Mouse (Mus musculus) layer of hippocampus, adult 2 months (tissue): ENCODE measurements around the gene Taok1. TPM values are rescaled to one million over a fixed set of nuclear protein-coding genes. Genes with fewer than 3 reads are reported as not detected.

Experiments
- DNase-seq, 2 experiments: peaks; one replicate each; pipeline ENCODE4 v3.0.0; 2022; ENCODE audit warnings: low spot score in 2 of 2
- H3K27ac ChIP-seq: fragments of 200-600 bp; 2 replicates; pipeline ENCODE4 v1.8.1; 2022
- H3K4me3 ChIP-seq: fragments of 200-600 bp; 2 replicates; pipeline ENCODE4 v1.8.1; 2022; ENCODE audit warnings: mild to moderate bottlenecking
- CTCF ChIP-seq: fragments of 200-600 bp; conservative IDR thresholded peaks from 2 replicates; pipeline ENCODE4 v1.8.1; 2022; ENCODE audit warnings: antibody characterized with exemption, mild to moderate bottlenecking, moderate library complexity
- total RNA-seq, 2 experiments: library from RNA; stranded (reverse); gene quantifications; 2 replicates each; pipeline ENCODE4 v1.2.3; 2021

Gene Taok1
- total RNA-seq, 2 experiments from 2014 or later = 112 to 114 TPM

GRCm38 (mm10) chr11:77491502-77492291 lies 115.9 kb downstream of the Taok1 start:
- no peak for TF ChIP-seq CTCF
- no peak for DNase-seq
- peak overlapping the region; percentile 77 for H3K4me3 ChIP-seq
- H3K27ac ChIP-seq = peak overlapping the region; percentile 95

GRCm38 (mm10) chr11:77491123-77491501 lies 116.5 kb downstream of the Taok1 start:
- Histone ChIP-seq H3K27ac (peak overlapping the region; percentile 95), H3K4me3 (peak overlapping the region; percentile 77)
- peak; percentile 98; the same call in 1 of the 2 replicates for TF ChIP-seq CTCF
- DNase-seq = peak; percentile 90 to 95

GRCm38 (mm10) chr11:77490451-77490850 lies 117.2 kb downstream of the Taok1 start:
- peak overlapping the region; percentile 95 for H3K27ac ChIP-seq
- peak overlapping the region; percentile 77 for H3K4me3 ChIP-seq
- no peak for DNase-seq

GRCm38 (mm10) chr11:77489591-77490235 lies 117.9 kb downstream of the Taok1 start, which contains the start of gene Ankrd13b:
Gene Ankrd13b, minus strand, starts transcription at chr11:77489678.
- DNase-seq = peak; percentile 71 to 83
- Histone ChIP-seq H3K27ac (peak within 1 kb of the TSS; percentile 95), H3K4me3 (peak within 1 kb of the TSS; percentile 65)
- no peak for TF ChIP-seq CTCF

More at GRCm38 (mm10) chr11:77490451-77490850, 117.2 kb downstream of the Taok1 start:
- TF ChIP-seq CTCF = no peak

GRCm38 (mm10) chr11:77488771-77489581 lies 118.6 kb downstream of the Taok1 start:
- no peak for TF ChIP-seq CTCF

GRCm38 (mm10) chr11:77486798-77487197 lies 120.8 kb downstream of the Taok1 start:
- H3K4me3 ChIP-seq = peak overlapping the region; percentile 65
- DNase-seq = peak; percentile 51 to 71
- TF ChIP-seq CTCF = peak; percentile 56
- peak overlapping the region; percentile 87 for H3K27ac ChIP-seq

More at GRCm38 (mm10) chr11:77488771-77489581, 118.6 kb downstream of the Taok1 start:
- H3K4me3 ChIP-seq = peak overlapping the region; percentile 65
- peak overlapping the region; percentile 87 for H3K27ac ChIP-seq
- DNase-seq = no peak

- Histone ChIP-seq H3K4me3 (peak overlapping the region; percentile 15; the same call in 1 of the 2 replicates), H3K27ac (peak overlapping the region; percentile 87)
- no peak for DNase-seq
- no peak for TF ChIP-seq CTCF
These were observed 122.4 kb downstream of the Taok1 start for GRCm38 (mm10) chr11:77485229-77485628.

GRCm38 (mm10) chr11:77483510-77484255 lies 123.9 kb downstream of the Taok1 start:
- H3K4me3 ChIP-seq = no peak overlapping the region
- TF ChIP-seq CTCF = no peak
- H3K27ac ChIP-seq = peak overlapping the region; percentile 36; the same call in 1 of the 2 replicates
- DNase-seq = no peak

- no peak for TF ChIP-seq CTCF
- Histone ChIP-seq H3K4me3 (no peak overlapping the region), H3K27ac (peak overlapping the region; percentile 36; the same call in 1 of the 2 replicates)
- DNase-seq = no peak
These were observed 124.6 kb downstream of the Taok1 start for GRCm38 (mm10) chr11:77483043-77483442.

Other genes with a start within 250 kb of the Taok1 start
- 10 to 100 TPM; 12.7 to 14.1 TPM for gene Coro6, start 145.4 kb downstream of the Taok1 start, total RNA-seq
- gene Ankrd13b, start 118.1 kb downstream of the Taok1 start, total RNA-seq = 10 to 100 TPM; 80.1 to 81.7 TPM
- 100 to 1,000 TPM; 295 to 316 TPM for gene Git1, start 114.3 kb downstream of the Taok1 start, total RNA-seq
- gene Abhd15, start 92.7 kb downstream of the Taok1 start, total RNA-seq = 1 to 10 TPM; 1.4 to 1.7 TPM
- 1 to 10 TPM; 5.7 to 7.4 TPM for gene Trp53i13, start 91.8 kb downstream of the Taok1 start, total RNA-seq
- not detected for gene Gm10392, start 88.6 kb downstream of the Taok1 start, total RNA-seq
- gene Nufip2, start 78.3 kb upstream of the Taok1 start, total RNA-seq = 10 to 100 TPM; 68.4 to 83.7 TPM
- not detected for gene Cryba1, start 117.5 kb upstream of the Taok1 start, total RNA-seq
- gene Myo18a, start 155.4 kb upstream of the Taok1 start, total RNA-seq = 100 to 1,000 TPM; 137 to 156 TPM
- gene Gm10277, start 179.9 kb upstream of the Taok1 start, total RNA-seq = not detected